17 mouse cellular contexts compared by ENCODE assay signal in genomic region chr1:33817931-33818330, GRCm38 (mm10).
"Had no signal": no experiment of that assay in that cellular context is flagged by ENCODE, and none has a peak within 500 bp of the region (broad histone marks: within the 10 kb centered on the region; RNA-seq: fewer than 3 reads in every experiment).

No protein-coding gene starts in this region.

- ATAC-seq: forebrain, postnatal 0 days; hindbrain, embryonic 16.5 days; inflammation-experienced regulatory T-cells, adult 6 months; intestine, embryonic 15.5 days; intestine, postnatal 0 days; liver, embryonic 12.5 days had no signal

- DNase-seq: forebrain, postnatal 0 days; gastrocnemius, postnatal 14 days; gastrocnemius, postnatal 36 days; heart, adult 18-20 months; heart, postnatal 10 days; heart, postnatal 4 days; kidney, adult 18-20 months; kidney, adult 8-10 months; kidney, postnatal 10 days; kidney, postnatal 25 days; kidney, postnatal 4 days; left cerebral cortex, postnatal 4 days had no signal
